ENCODE assay signal across 9 mouse cellular contexts in the genomic region with DNA sequence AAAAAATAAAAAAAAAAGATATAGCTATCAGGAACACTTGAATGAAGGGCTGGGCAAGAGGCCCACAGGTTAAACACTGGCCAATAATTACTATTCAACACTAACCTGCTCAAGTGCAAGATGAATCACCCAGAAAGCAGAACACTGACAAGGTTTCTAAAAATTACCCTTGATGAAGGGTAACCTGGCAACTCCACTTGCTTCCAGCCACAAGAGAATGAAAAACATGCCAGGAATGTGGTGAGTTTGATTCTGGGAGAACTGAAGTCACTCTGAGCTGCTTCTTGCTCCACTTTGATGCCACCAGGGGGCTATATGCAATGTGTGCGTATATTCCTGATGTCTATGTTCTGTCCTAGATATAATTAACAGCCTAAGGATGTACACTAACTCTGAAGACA. TPM values are rescaled to one million over a fixed set of nuclear protein-coding genes. Genes with fewer than 3 reads are reported as not detected.
DNase-seq lines count a peak whose midpoint lies in the region; ATAC-seq and TF ChIP-seq lines count a peak whose summit lies in the region.
"Had no signal": no experiment of that assay in that cellular context is flagged by ENCODE, and none has a peak within 500 bp of the region (broad histone marks: within the 10 kb centered on the region; RNA-seq: fewer than 3 reads in every experiment).

No protein-coding gene starts in this region.

- no peak for TF ChIP-seq CTCF in embryonic fibroblast, embryonic 13.5 days (IDR thresholded peaks at IDR 0.05; ENCODE audit: borderline replicate concordance, insufficient read depth, low read length)

- H3K4me1 ChIP-seq in forebrain, embryonic 14.5 days (ENCODE audit: control insufficient read depth, insufficient read depth, low read length) = peaks cover 6% of the 10 kb centered on the region; the same call in 1 of the 2 replicates
- H3K4me1 ChIP-seq in forebrain, embryonic 16.5 days (replicated peaks; ENCODE audit: control insufficient read depth, insufficient read depth, low read length) = peaks cover 17% of the 10 kb centered on the region
- H3K4me1 ChIP-seq in embryonic fibroblast, embryonic 13.5 days (ENCODE audit: control insufficient read depth, insufficient read depth, low read length) = peaks cover 5% of the 10 kb centered on the region

- H3K9me3 ChIP-seq in forebrain, embryonic 14.5 days (replicated peaks; ENCODE audit: control insufficient read depth, low read length) = no peaks in the 10 kb centered on the region
- H3K9me3 ChIP-seq in forebrain, embryonic 16.5 days (ENCODE audit: control insufficient read depth, low read length) = no peaks in the 10 kb centered on the region

- H3K27ac ChIP-seq in forebrain, embryonic 14.5 days (ENCODE audit: low read depth, low read length) = no peak overlapping the region
- H3K27ac ChIP-seq in forebrain, embryonic 16.5 days (ENCODE audit: low read length) = no peak overlapping the region
- peak overlapping the region; percentile 81; the same call in 1 of the 2 replicates for H3K27ac ChIP-seq in embryonic fibroblast, embryonic 13.5 days (ENCODE audit: insufficient read depth, low read length)

- TF ChIP-seq POLR2A in embryonic fibroblast, embryonic 13.5 days (IDR thresholded peaks at IDR 0.05; ENCODE audit: low read depth, low read length) = no peak

- H3K4me3 ChIP-seq in forebrain, embryonic 14.5 days (ENCODE audit: low read depth, low read length) = no peak overlapping the region
- no peak overlapping the region for H3K4me3 ChIP-seq in forebrain, embryonic 16.5 days (replicated peaks; ENCODE audit: low read length)
- H3K4me3 ChIP-seq in embryonic fibroblast, embryonic 13.5 days (ENCODE audit: insufficient read depth, low read length) = no peak overlapping the region
- H3K4me3 ChIP-seq: erythroblast, embryonic 14.5 days had no signal

- H3K36me3 ChIP-seq in forebrain, embryonic 14.5 days (ENCODE audit: control insufficient read depth, insufficient read depth, low read length) = no peaks in the 10 kb centered on the region
- H3K36me3 ChIP-seq in forebrain, embryonic 16.5 days (ENCODE audit: control insufficient read depth, insufficient read depth) = no peaks in the 10 kb centered on the region

- no peak overlapping the region for H3K4me2 ChIP-seq in forebrain, embryonic 14.5 days (ENCODE audit: low read length)
- H3K4me2 ChIP-seq in forebrain, embryonic 16.5 days (ENCODE audit: low read length) = no peak overlapping the region

- WGBS in forebrain, embryonic 14.5 days = 13% methylated on average over 1 of the region's 1 CpGs
- WGBS in forebrain, embryonic 16.5 days = 20% methylated on average over 1 of the region's 1 CpGs

- no peak for ATAC-seq in forebrain, embryonic 14.5 days
- ATAC-seq in forebrain, embryonic 16.5 days = no peak

- peak; percentile 29 for DNase-seq in forebrain, embryonic 14.5 days (ENCODE audit: low spot score)
- DNase-seq in 416B (ENCODE audit: low read depth) = peak; percentile 54
- peak; percentile 43 to 50 for DNase-seq in kidney, postnatal 25 days
- DNase-seq in spleen, postnatal 14 days (ENCODE audit: low spot score in 2 of 2) = no peak
- no peak for DNase-seq in adrenal gland, postnatal 14 days
- DNase-seq in testis, postnatal 14 days (ENCODE audit: low spot score) = no peak

- no peak overlapping the region for H3K9ac ChIP-seq in forebrain, embryonic 14.5 days (ENCODE audit: low read length)
- H3K9ac ChIP-seq in forebrain, embryonic 16.5 days (replicated peaks; ENCODE audit: low read depth, low read length) = no peak overlapping the region

- H3K27me3 ChIP-seq in forebrain, embryonic 14.5 days (replicated peaks; ENCODE audit: control insufficient read depth, insufficient read depth, low read length) = no peaks in the 10 kb centered on the region
- H3K27me3 ChIP-seq in forebrain, embryonic 16.5 days (replicated peaks; ENCODE audit: control insufficient read depth, insufficient read depth, low read length) = peaks cover 2% of the 10 kb centered on the region; the same call in 1 of the 2 replicates

RNA-seq across cellular contexts. Expression of gene Zfp367, which starts 2.2 kb away (rescaled TPM):
- polyA plus RNA-seq in forebrain, embryonic 14.5 days (2014; fragmentation: Nextera tagmentation; extraction: Ambion mirVana) = 13.0 and 15.0 TPM in 2 replicates
- 10.8 and 13.1 TPM in 2 replicates for polyA plus RNA-seq in forebrain, embryonic 16.5 days (2015; fragmentation: Nextera tagmentation; extraction: Ambion mirVana)
- polyA plus RNA-seq in embryonic fibroblast, embryonic 13.5 days (2011; ENCODE audit: insufficient read length, low read depth, missing spikeins) = 18.6 and 21.2 TPM in 2 replicates
- total RNA-seq in adrenal gland, postnatal 14 days (2021) = 28.8 and 30.8 TPM in 2 replicates

RNA-seq across cellular contexts. Expression of gene Habp4, which starts 6.5 kb away (rescaled TPM):
- 17.5 and 18.1 TPM in 2 replicates for polyA plus RNA-seq in forebrain, embryonic 14.5 days (2014; fragmentation: Nextera tagmentation; extraction: Ambion mirVana)
- polyA plus RNA-seq in forebrain, embryonic 16.5 days (2015; fragmentation: Nextera tagmentation; extraction: Ambion mirVana) = 15.9 and 18.1 TPM in 2 replicates
- 25.6 and 26.5 TPM in 2 replicates for polyA plus RNA-seq in embryonic fibroblast, embryonic 13.5 days (2011; ENCODE audit: insufficient read length, low read depth, missing spikeins)
- 24.6 and 28.6 TPM in 2 replicates for total RNA-seq in adrenal gland, postnatal 14 days (2021)

RNA-seq across cellular contexts. Expression of gene Slc35d2, which starts 26.0 kb away (rescaled TPM):
- polyA plus RNA-seq in forebrain, embryonic 14.5 days (2014; fragmentation: Nextera tagmentation; extraction: Ambion mirVana) = 0.76 and 1.2 TPM in 2 replicates
- 0.46 and 0.86 TPM in 2 replicates for polyA plus RNA-seq in forebrain, embryonic 16.5 days (2015; fragmentation: Nextera tagmentation; extraction: Ambion mirVana)
- 12.8 and 14.1 TPM in 2 replicates for polyA plus RNA-seq in embryonic fibroblast, embryonic 13.5 days (2011; ENCODE audit: insufficient read length, low read depth, missing spikeins)
- 8.6 and 9.2 TPM in 2 replicates for total RNA-seq in adrenal gland, postnatal 14 days (2021)

Comparison
In these comparisons a context has a peak if more than half of its experiments do, and no peak if none do; other contexts are left out.
1. DNase-seq: peak in forebrain, embryonic 14.5 days (single experiment), 416B (single experiment) and kidney, postnatal 25 days (2 of 2); none in spleen, postnatal 14 days (0 of 2), adrenal gland, postnatal 14 days (single experiment) and testis, postnatal 14 days (single experiment).